Mouse (Mus musculus): Measurements from ENCODE around the gene Zfp296.

Zfp296 gene

GRCm38 (mm10) chr7:19561765-19562642 is 15.1 kb upstream of the Zfp296 start:
- no peak for DNase-seq (ENCODE audit: extremely low read depth, low read depth, low spot score)

GRCm38 (mm10) chr7:19562643-19563410 is 14.3 kb upstream of the Zfp296 start, which contains the start of gene Ppp1r37:
TSS of gene Ppp1r37 (minus strand) at chr7:19563076.
- DNase-seq (ENCODE audit: extremely low read depth, low read depth, low spot score): no peak

- DNase-seq (ENCODE audit: extremely low read depth, low read depth, low spot score): no peak
Observed at GRCm38 (mm10) chr7:19563884-19564283, 13.2 kb upstream of the Zfp296 start.

- no peak for DNase-seq (ENCODE audit: extremely low read depth, low read depth, low spot score)
Observed at GRCm38 (mm10) chr7:19564455-19564854, 12.6 kb upstream of the Zfp296 start.

- DNase-seq (ENCODE audit: extremely low read depth, low read depth, low spot score): no peak
Observed at GRCm38 (mm10) chr7:19565803-19566202, 11.3 kb upstream of the Zfp296 start.

- no peak for DNase-seq (ENCODE audit: extremely low read depth, low read depth, low spot score)
Observed at GRCm38 (mm10) chr7:19567426-19567825, 9.7 kb upstream of the Zfp296 start.

GRCm38 (mm10) chr7:19569647-19570046 is 7.4 kb upstream of the Zfp296 start:
- no peak for DNase-seq (ENCODE audit: extremely low read depth, low read depth, low spot score)

- DNase-seq (ENCODE audit: extremely low read depth, low read depth, low spot score): no peak
Observed at GRCm38 (mm10) chr7:19572926-19573775, 3.9 kb upstream of the Zfp296 start.

GRCm38 (mm10) chr7:19573776-19574140 is 3.3 kb upstream of the Zfp296 start:
- no peak for DNase-seq (ENCODE audit: extremely low read depth, low read depth, low spot score)

- DNase-seq (ENCODE audit: extremely low read depth, low read depth, low spot score): no peak
Observed at GRCm38 (mm10) chr7:19575559-19575958, 1.5 kb upstream of the Zfp296 start.

- no peak for DNase-seq (ENCODE audit: extremely low read depth, low read depth, low spot score)
Observed at GRCm38 (mm10) chr7:19577877-19578414, 859 bp downstream of the Zfp296 start.

- DNase-seq (ENCODE audit: extremely low read depth, low read depth, low spot score): no peak
Observed at GRCm38 (mm10) chr7:19578436-19578835, 1.3 kb downstream of the Zfp296 start.

- no peak for DNase-seq (ENCODE audit: extremely low read depth, low read depth, low spot score)
Observed at GRCm38 (mm10) chr7:19579751-19580150, 2.7 kb downstream of the Zfp296 start.

- DNase-seq (ENCODE audit: extremely low read depth, low read depth, low spot score): no peak
Observed at GRCm38 (mm10) chr7:19580634-19581033, 3.5 kb downstream of the Zfp296 start.

- DNase-seq (ENCODE audit: extremely low read depth, low read depth, low spot score): no peak
Observed at GRCm38 (mm10) chr7:19586269-19586668, 9.2 kb downstream of the Zfp296 start.

- DNase-seq (ENCODE audit: extremely low read depth, low read depth, low spot score): no peak
Observed at GRCm38 (mm10) chr7:19589207-19589606, 12.1 kb downstream of the Zfp296 start.

- no peak for DNase-seq (ENCODE audit: extremely low read depth, low read depth, low spot score)
Observed at GRCm38 (mm10) chr7:19589917-19590316, 12.8 kb downstream of the Zfp296 start.

- no peak for DNase-seq (ENCODE audit: extremely low read depth, low read depth, low spot score)
Observed at GRCm38 (mm10) chr7:19593061-19593730, 16.1 kb downstream of the Zfp296 start.

- DNase-seq (ENCODE audit: extremely low read depth, low read depth, low spot score): no peak
Observed at GRCm38 (mm10) chr7:19600562-19600961, 23.5 kb downstream of the Zfp296 start.

GRCm38 (mm10) chr7:19603055-19603454 is 26.0 kb downstream of the Zfp296 start:
- no peak for DNase-seq (ENCODE audit: extremely low read depth, low read depth, low spot score)
